Mouse (Mus musculus): ENCODE results near the gene Angptl4. TPM values are rescaled to one million over a fixed set of nuclear protein-coding genes. Genes with fewer than 3 reads are reported as not detected.
"Not testable (repeated sequence)": the region's sequence is repeated elsewhere in the genome, so short reads cannot be mapped to it uniquely, and the experiment has no call there.

The Angptl4 gene
- polyA plus RNA-seq (2014; fragmentation: Nextera tagmentation; extraction: Ambion mirVana): 22.0 and 22.5 TPM in 2 replicates

DNA sequence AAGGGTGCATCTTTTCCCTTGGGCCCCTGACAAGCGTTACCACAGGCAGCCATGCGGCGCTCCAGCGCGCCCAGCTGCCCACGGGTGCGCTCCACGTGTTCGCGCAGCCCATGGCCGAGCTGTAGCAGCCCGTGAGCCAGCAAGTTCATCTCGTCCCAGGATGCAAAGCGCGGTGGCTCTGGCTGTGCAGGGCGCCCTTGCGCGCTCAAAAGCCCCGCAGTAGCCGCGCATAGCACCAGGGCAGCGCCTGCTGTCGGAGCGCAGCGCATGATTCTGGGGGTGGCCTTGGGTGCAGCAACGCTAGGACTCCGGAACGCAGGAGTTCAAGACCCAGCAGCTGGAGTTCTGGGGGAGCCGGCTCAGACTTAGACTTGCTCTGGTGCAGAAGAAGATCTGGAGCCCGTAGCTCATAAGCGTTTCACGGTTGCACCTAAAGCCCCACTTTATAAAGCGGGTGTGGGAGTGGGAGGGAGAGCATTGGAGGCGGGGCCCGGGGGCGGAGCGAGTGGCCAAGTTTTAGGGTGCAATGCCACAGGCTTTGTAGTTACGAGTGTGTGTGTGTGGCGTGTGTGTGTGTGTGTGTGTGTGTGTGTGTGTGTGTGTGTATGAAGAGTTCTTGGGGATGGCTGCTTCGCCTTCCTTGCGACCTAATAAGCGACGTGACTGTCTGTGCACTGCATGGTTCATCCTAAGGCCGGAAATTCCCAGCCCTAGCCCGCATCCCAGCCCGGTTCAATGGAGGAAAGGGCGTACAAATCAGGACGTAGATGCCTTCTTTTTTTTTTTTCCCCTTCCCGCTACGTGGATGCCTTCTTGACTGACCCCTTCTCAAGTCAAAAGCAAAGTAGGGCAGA lies at the start of gene Angptl4:
Angptl4 (minus strand) TSS at position 707 of the 854 bp plus-strand sequence.
- no peaks in the 10 kb centered on the region for H3K27me3 ChIP-seq (ENCODE audit: control insufficient read depth, insufficient read depth, low read length)
- no peaks in the 10 kb centered on the region for H3K36me3 ChIP-seq (ENCODE audit: control insufficient read depth, insufficient read depth, low read length)
- no peaks in the 10 kb centered on the region for H3K4me1 ChIP-seq (replicated peaks; ENCODE audit: control insufficient read depth, insufficient read depth, low read length)
- peak within 1 kb of the TSS; percentile 87 for H3K4me2 ChIP-seq (replicated peaks; ENCODE audit: low read depth, low read length)
- H3K9me3 ChIP-seq (ENCODE audit: control insufficient read depth, low read length): no peaks in the 10 kb centered on the region
- DNase-seq (ENCODE audit: low spot score) (peak; percentile 68), ATAC-seq (ENCODE audit: low FRiP score) (peak; percentile 87)
- H3K9ac ChIP-seq (ENCODE audit: low read depth, low read length): peak within 1 kb of the TSS; percentile 58
- H3K27ac ChIP-seq (ENCODE audit: low read depth, low read length): 0 out of 2 replicates have a peak within 1 kb of the TSS, but pooled peaks have one; percentile 6
- peak within 1 kb of the TSS; percentile 40 for H3K4me3 ChIP-seq (ENCODE audit: low read depth, low read length)
- WGBS: 2% methylated on average over 50 of the region's 50 CpGs

DNA sequence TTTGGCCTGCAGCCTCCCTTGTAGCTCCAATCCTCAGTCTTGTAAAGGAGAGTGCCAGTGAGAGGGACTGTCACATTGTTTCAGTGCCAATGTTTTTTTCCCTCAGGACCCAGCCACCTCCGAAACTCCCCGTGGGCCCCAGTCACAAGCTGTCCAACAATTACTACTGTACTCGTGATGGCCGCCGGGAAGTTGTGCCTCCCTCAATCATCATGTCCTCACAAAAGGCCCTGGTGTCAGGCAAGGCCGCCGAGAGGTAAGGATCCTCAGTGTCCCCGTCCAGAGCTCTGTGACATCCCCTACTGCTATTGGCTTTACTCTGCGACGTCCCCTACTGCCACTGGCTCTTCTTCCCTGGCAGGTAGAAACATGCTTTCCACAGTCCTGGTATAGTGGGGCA lies 47.9 kb upstream of the Angptl4 start:
- Histone ChIP-seq H3K4me1 (replicated peaks; ENCODE audit: control insufficient read depth, insufficient read depth, low read length) (no peaks in the 10 kb centered on the region), H3K27me3 (ENCODE audit: control insufficient read depth, insufficient read depth, low read length) (no peaks in the 10 kb centered on the region), H3K27ac (ENCODE audit: low read depth, low read length) (no peak overlapping the region), H3K4me3 (ENCODE audit: low read depth, low read length) (no peak overlapping the region), H3K36me3 (ENCODE audit: control insufficient read depth, insufficient read depth, low read length) (peaks cover 9% of the 10 kb centered on the region; the same call in 1 of the 2 replicates), H3K9ac (ENCODE audit: low read depth, low read length) (no peak overlapping the region), H3K9me3 (ENCODE audit: control insufficient read depth, low read length) (no peaks in the 10 kb centered on the region), H3K4me2 (replicated peaks; ENCODE audit: low read depth, low read length) (no peak overlapping the region)
- no peak for DNase-seq (ENCODE audit: low spot score)
- ATAC-seq (ENCODE audit: low FRiP score): no peak
- WGBS: 91% methylated on average over 10 of the region's 10 CpGs

DNA sequence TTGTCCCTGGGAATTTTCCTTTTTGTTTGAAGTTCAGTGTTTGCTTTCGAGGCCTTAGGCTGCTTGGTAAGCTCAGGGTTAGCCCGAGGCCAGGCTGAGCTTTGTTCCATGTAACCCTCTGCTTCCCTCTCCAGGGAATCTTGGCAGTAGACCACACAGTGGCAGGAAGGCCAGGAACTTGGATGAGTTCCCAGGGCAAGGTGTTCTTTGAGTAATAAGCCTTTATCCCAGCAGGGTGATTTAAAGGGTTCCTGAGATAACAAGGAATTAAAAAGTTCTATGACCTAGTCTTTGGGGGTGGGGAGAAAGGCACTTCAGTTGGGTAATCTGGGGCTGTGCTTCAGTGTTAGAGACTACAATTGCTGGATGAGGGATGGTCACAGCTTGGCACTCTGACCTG lies 47.3 kb upstream of the Angptl4 start:
- Histone ChIP-seq H3K4me3 (ENCODE audit: low read depth, low read length) (no peak overlapping the region), H3K9ac (ENCODE audit: low read depth, low read length) (no peak overlapping the region), H3K36me3 (ENCODE audit: control insufficient read depth, insufficient read depth, low read length) (peaks cover 9% of the 10 kb centered on the region; the same call in 1 of the 2 replicates), H3K27ac (ENCODE audit: low read depth, low read length) (no peak overlapping the region), H3K9me3 (ENCODE audit: control insufficient read depth, low read length) (no peaks in the 10 kb centered on the region), H3K4me1 (replicated peaks; ENCODE audit: control insufficient read depth, insufficient read depth, low read length) (no peaks in the 10 kb centered on the region), H3K4me2 (replicated peaks; ENCODE audit: low read depth, low read length) (no peak overlapping the region), H3K27me3 (ENCODE audit: control insufficient read depth, insufficient read depth, low read length) (no peaks in the 10 kb centered on the region)
- ATAC-seq (ENCODE audit: low FRiP score) (no peak), DNase-seq (ENCODE audit: low spot score) (no peak)
- 82% methylated on average over 2 of the region's 2 CpGs for WGBS

DNA sequence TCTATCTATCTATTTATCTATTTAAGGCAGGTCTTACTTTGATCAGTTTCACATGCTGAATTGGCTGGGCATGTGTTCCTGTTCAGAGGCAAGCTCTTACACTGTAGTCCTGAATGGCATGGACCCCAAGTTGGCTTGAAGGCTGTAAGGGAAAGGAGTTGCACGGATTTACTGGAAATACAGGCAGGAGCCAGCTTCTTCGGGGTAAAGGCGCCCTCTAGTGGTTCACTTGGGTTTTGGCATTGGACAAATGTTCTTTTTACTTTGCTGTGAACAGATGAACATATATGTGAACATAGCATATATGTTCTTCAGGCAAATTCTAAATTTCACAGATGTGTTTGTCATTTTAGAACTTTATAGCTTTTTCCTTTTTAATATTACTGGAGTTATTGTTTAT lies 45.2 kb upstream of the Angptl4 start:
- H3K36me3 ChIP-seq (ENCODE audit: control insufficient read depth, insufficient read depth, low read length): 0 out of 2 replicates have a peak, but pooled peaks cover 3% of the 10 kb centered on the region
- no peak overlapping the region for H3K27ac ChIP-seq (ENCODE audit: low read depth, low read length)
- WGBS: 1% methylated on average over 3 of the region's 3 CpGs
- no peaks in the 10 kb centered on the region for H3K27me3 ChIP-seq (ENCODE audit: control insufficient read depth, insufficient read depth, low read length)
- H3K9me3 ChIP-seq (ENCODE audit: control insufficient read depth, low read length): no peaks in the 10 kb centered on the region
- no peak overlapping the region for H3K4me3 ChIP-seq (ENCODE audit: low read depth, low read length)
- H3K4me1 ChIP-seq (replicated peaks; ENCODE audit: control insufficient read depth, insufficient read depth, low read length): peaks cover 2% of the 10 kb centered on the region; the same call in 1 of the 2 replicates
- DNase-seq (ENCODE audit: low spot score) (peak; percentile 81), ATAC-seq (ENCODE audit: low FRiP score) (no peak)
- H3K9ac ChIP-seq (ENCODE audit: low read depth, low read length): no peak overlapping the region
- no peak overlapping the region for H3K4me2 ChIP-seq (replicated peaks; ENCODE audit: low read depth, low read length)

DNA sequence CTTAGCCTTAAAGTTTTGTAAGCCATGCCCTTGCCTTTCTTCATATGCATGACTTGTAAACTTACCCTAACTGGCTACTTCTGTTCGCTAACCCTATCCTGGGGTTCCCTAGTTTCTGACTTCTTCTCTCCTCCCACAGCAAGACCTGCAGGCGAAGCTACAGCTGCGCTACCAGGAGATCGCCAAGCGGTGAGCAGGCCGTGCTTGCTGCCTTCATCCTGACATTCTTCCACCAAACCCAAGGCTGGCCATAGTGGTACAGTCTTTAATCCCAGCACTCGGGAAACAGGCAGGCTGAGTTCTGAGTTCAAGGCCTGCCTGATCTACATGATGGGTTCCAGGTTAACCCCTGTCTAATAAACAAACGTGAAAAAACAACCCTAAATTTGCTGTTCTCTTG lies 43.8 kb upstream of the Angptl4 start:
- no peak overlapping the region for H3K27ac ChIP-seq (ENCODE audit: low read depth, low read length)
- no peaks in the 10 kb centered on the region for H3K9me3 ChIP-seq (ENCODE audit: control insufficient read depth, low read length)
- H3K4me2 ChIP-seq (replicated peaks; ENCODE audit: low read depth, low read length): peak overlapping the region; percentile 72; the same call in 1 of the 2 replicates
- no peak for DNase-seq (ENCODE audit: low spot score)
- peak overlapping the region; percentile 84; the same call in 1 of the 2 replicates for H3K9ac ChIP-seq (ENCODE audit: low read depth, low read length)
- no peak for ATAC-seq (ENCODE audit: low FRiP score)
- H3K27me3 ChIP-seq (ENCODE audit: control insufficient read depth, insufficient read depth, low read length): no peaks in the 10 kb centered on the region
- no peaks in the 10 kb centered on the region for H3K36me3 ChIP-seq (ENCODE audit: control insufficient read depth, insufficient read depth, low read length)
- peaks cover 2% of the 10 kb centered on the region; the same call in 1 of the 2 replicates for H3K4me1 ChIP-seq (replicated peaks; ENCODE audit: control insufficient read depth, insufficient read depth, low read length)
- H3K4me3 ChIP-seq (ENCODE audit: low read depth, low read length): peak overlapping the region; percentile 80
- 86% methylated on average over 8 of the region's 8 CpGs for WGBS

DNA sequence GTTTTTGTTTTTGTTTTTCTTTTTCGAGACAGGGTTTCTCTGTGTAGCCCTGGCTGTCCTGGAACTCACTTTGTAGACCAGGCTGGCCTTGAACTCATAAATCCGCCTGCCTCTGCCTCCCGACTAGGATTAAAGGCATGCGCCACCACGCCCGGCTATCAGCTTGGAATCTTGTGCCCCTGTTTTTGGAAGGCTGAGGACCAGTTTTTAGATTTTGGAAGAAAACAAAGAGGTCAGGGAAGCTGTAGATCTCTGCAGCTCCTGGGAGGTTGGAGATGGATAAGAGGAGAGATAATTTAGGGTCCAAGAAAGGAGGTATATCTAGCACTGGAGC lies 43.3 kb upstream of the Angptl4 start:
- DNase-seq (ENCODE audit: low spot score); H3K36me3 ChIP-seq (ENCODE audit: control insufficient read depth, insufficient read depth, low read length); H3K27me3 ChIP-seq (ENCODE audit: control insufficient read depth, insufficient read depth, low read length); H3K4me1 ChIP-seq (replicated peaks; ENCODE audit: control insufficient read depth, insufficient read depth, low read length); H3K9me3 ChIP-seq (ENCODE audit: control insufficient read depth, low read length); ATAC-seq (ENCODE audit: low FRiP score): not testable (repeated sequence)
- 8% methylated on average over 6 of the region's 6 CpGs for WGBS
- Histone ChIP-seq H3K4me3 (ENCODE audit: low read depth, low read length) (peak overlapping the region; percentile 80), H3K4me2 (replicated peaks; ENCODE audit: low read depth, low read length) (peak overlapping the region; percentile 72), H3K27ac (ENCODE audit: low read depth, low read length) (peak overlapping the region; percentile 51; the same call in 1 of the 2 replicates), H3K9ac (ENCODE audit: low read depth, low read length) (peak overlapping the region; percentile 84)

DNA sequence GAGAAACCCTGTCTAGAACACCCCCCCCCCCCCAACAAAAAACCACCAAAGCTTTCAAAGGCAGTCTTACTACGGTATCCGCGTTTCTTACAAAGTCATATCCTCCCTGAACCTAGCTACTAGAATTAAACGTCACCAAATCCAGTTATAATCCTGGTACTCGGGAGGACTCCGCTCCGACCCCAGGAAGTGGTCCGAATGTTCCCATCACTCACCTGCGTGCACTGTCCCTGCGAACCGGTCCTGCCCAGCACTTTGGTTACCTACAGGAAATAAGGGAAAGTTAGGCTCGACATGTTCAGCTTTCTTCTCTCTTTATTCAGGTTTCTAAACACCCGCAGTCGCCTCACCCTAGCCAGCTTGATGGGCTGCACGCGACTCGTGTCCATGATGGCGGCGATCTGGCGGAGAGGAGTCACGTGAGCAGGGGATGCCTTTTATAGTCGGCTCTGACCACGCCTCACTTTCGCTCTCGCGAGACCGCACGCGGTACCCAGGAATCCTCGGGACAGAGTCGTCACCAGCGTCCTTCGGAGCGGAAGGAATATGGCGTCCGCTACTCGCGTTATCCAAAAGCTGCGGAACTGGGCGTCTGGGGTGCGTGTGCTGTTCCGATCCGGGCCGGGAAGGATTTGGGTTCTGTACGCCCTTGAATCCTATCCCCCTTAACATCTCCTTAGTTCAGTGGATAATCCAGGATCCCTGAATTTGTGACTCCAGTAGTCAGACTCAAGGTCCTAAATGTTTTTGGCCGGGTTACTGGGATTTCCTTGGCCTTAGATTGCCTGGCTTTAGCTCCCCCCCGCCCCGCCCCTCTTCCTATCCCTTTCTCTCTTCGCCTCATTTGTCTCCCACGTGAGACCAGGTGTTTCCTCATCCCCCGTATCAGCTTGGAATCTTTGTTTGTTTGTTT lies 42.7 kb upstream of the Angptl4 start, which contains the start of the genes Rps28 and Ndufa7:
Rps28 (minus strand) TSS at position 479 of the 913 bp plus-strand sequence.
Ndufa7 (plus strand) TSS at position 489 of the 913 bp plus-strand sequence.
- Histone ChIP-seq H3K36me3 (ENCODE audit: control insufficient read depth, insufficient read depth, low read length) (peaks cover 3% of the 10 kb centered on the region; the same call in 1 of the 2 replicates), H3K9ac (ENCODE audit: low read depth, low read length) (peak within 1 kb of the TSS; percentile 84), H3K4me2 (replicated peaks; ENCODE audit: low read depth, low read length) (peak within 1 kb of the TSS; percentile 96), H3K9me3 (ENCODE audit: control insufficient read depth, low read length) (no peaks in the 10 kb centered on the region), H3K4me1 (replicated peaks; ENCODE audit: control insufficient read depth, insufficient read depth, low read length) (peaks cover 2% of the 10 kb centered on the region; the same call in 1 of the 2 replicates), H3K27me3 (ENCODE audit: control insufficient read depth, insufficient read depth, low read length) (no peaks in the 10 kb centered on the region), H3K27ac (ENCODE audit: low read depth, low read length) (peak within 1 kb of the TSS; percentile 51), H3K4me3 (ENCODE audit: low read depth, low read length) (peak within 1 kb of the TSS; percentile 80)
- DNase-seq (ENCODE audit: low spot score): peak; percentile 98
- under 1% methylated on average over 51 of the region's 51 CpGs for WGBS
- ATAC-seq (ENCODE audit: low FRiP score): peak; percentile 94

DNA sequence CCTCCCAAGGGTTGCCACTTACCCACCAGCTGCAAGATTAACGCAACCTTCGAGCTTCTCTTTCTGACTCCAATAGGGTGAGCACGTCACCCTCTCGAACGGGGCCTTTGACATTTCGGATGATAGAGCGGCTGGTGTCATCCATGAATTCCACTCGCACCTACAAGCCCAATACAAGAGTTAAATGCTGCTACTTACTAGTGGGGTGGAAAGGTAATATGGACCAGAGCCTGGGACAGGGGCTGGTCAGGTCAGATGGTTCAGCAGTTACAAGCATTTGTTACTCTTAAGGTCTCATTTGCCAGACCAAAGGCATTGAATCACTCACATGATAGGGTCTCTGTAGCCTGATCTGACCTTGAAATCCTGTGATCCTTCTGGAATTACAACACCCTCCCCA lies 41.5 kb upstream of the Angptl4 start:
- not testable (repeated sequence) for H3K36me3 ChIP-seq (ENCODE audit: control insufficient read depth, insufficient read depth, low read length); DNase-seq (ENCODE audit: low spot score); ATAC-seq (ENCODE audit: low FRiP score); H3K27ac ChIP-seq (ENCODE audit: low read depth, low read length); H3K9me3 ChIP-seq (ENCODE audit: control insufficient read depth, low read length); H3K27me3 ChIP-seq (ENCODE audit: control insufficient read depth, insufficient read depth, low read length); H3K4me1 ChIP-seq (replicated peaks; ENCODE audit: control insufficient read depth, insufficient read depth, low read length)
- Histone ChIP-seq H3K4me3 (ENCODE audit: low read depth, low read length) (peak overlapping the region; percentile 80), H3K9ac (ENCODE audit: low read depth, low read length) (peak overlapping the region; percentile 84), H3K4me2 (replicated peaks; ENCODE audit: low read depth, low read length) (peak overlapping the region; percentile 96)
- 85% methylated on average over 8 of the region's 8 CpGs for WGBS

Data from hindbrain, embryonic 11.5 days (tissue).